Mouse (Mus musculus) heart, embryonic 14.5 days (tissue): ENCODE measurements around the gene Hey2. TPM values are rescaled to one million over a fixed set of nuclear protein-coding genes. Genes with fewer than 3 reads are reported as not detected.

Source experiments
- ATAC-seq: fragments of 200-750 bp; cut with Nextera tagmentation; 2 replicates; pipeline ENCODE4 v1.8.0; 2017; ENCODE audit warnings: low read depth, moderate TSS enrichment; ENCODE audit not compliant: insufficient number of reproducible peaks, insufficient read depth, low FRiP score
- H3K27ac ChIP-seq, 2 experiments: fragments of 200-500 bp in 1 of 2; fragments of 300-500 bp in 1 of 2; sonication (generic) in 1 of 2; replicated peaks in 1 of 2; 2 replicates each; pipeline ENCODE4 v1.5.1; 2012 to 2014; ENCODE audit warnings: low read depth in 2 of 2, low read length in 2 of 2, control low read depth in 1 of 2, mild to moderate bottlenecking in 1 of 2, mixed read lengths in 1 of 2; ENCODE audit not compliant: control insufficient read depth in 1 of 2, insufficient read depth in 1 of 2
- H3K27me3 ChIP-seq: fragments of 300-500 bp; sonication (generic); 2 replicates; pipeline ENCODE4 v1.6.1; 2014; ENCODE audit warnings: mild to moderate bottlenecking, low read length, control low read depth; ENCODE audit not compliant: control insufficient read depth, insufficient read depth
- H3K36me3 ChIP-seq: fragments of 300-500 bp; sonication (generic); 2 replicates; pipeline ENCODE4 v1.6.1; 2014; ENCODE audit warnings: mild to moderate bottlenecking, control low read depth, low read length, mixed read lengths; ENCODE audit not compliant: control insufficient read depth, insufficient read depth
- H3K4me1 ChIP-seq, 2 experiments: fragments of 200-500 bp in 1 of 2; fragments of 300-500 bp in 1 of 2; sonication (generic) in 1 of 2; 2 replicates each; pipeline ENCODE4 v1.6.1; 2012 to 2014; ENCODE audit warnings: low read length in 2 of 2, control low read depth in 1 of 2, mixed read lengths in 1 of 2; ENCODE audit not compliant: control insufficient read depth in 2 of 2, insufficient read depth in 2 of 2
- H3K4me2 ChIP-seq: fragments of 300-500 bp; sonication (generic); 2 replicates; pipeline ENCODE4 v1.6.1; 2014; ENCODE audit warnings: mild to moderate bottlenecking, low read length
- H3K4me3 ChIP-seq, 2 experiments: fragments of 200-500 bp in 1 of 2; fragments of 300-500 bp in 1 of 2; sonication (generic) in 1 of 2; 2 replicates each; pipeline ENCODE4 v1.5.1; 2012 to 2014; ENCODE audit warnings: low read length in 2 of 2, mild to moderate bottlenecking in 2 of 2, control low read depth in 1 of 2, low read depth in 1 of 2, moderate library complexity in 1 of 2; ENCODE audit not compliant: control insufficient read depth in 1 of 2, insufficient read depth in 1 of 2
- H3K9ac ChIP-seq: fragments of 300-500 bp; sonication (generic); 2 replicates; pipeline ENCODE4 v1.6.1; 2014; ENCODE audit warnings: mild to moderate bottlenecking, low read length
- H3K9me3 ChIP-seq: fragments of 300-500 bp; sonication (generic); 2 replicates; pipeline ENCODE4 v1.6.1; 2016; ENCODE audit warnings: low read length, control low read depth; ENCODE audit not compliant: control insufficient read depth
- WGBS: fragments of 180-500 bp; shearing (Covaris S2); extraction: QIAGEN DNeasy Blood & Tissue Kit; methylation state at CpG from one replicate; pipeline ENCODE4 v1.1.7; 2014; 5-methylcytosine and 5-hydroxymethylcytosine counted together
- polyA plus RNA-seq: library from polyadenylated mRNA; unstranded; fragments of >200 nt; fragmentation: Nextera tagmentation; extraction: Ambion mirVana; gene quantifications from 2 replicates; pipeline ENCODE4 v1.2.1, GENCODE M21; 2014

Gene Hey2
- polyA plus RNA-seq, 1 experiment from 2014 or later = 38.0 TPM

DNA sequence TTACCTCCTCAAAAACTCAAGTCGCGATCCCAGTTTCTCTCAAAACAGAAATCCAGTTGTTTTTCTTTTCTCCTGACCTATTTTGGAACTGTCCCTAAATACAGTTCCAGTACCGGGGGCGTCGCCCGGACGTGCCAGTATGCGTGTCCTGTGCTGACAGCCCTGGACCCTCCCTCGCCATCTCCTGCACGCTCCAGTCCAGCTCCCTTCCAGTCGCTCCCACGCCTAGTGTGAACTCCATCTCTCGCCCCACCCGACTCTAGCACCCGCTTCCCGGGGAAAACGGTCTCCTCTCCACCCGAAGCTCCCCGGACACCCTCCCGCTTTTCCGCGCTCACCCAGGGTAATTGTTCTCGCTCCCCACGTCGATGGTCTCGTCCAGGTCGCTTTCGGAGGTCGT lies 373 bp downstream of the Hey2 start:
- Histone ChIP-seq H3K27me3 (no peaks in the 10 kb centered on the region), H3K27ac (peak overlapping the region; percentile 89 to 94)
- peak; percentile 51 for ATAC-seq

DNA sequence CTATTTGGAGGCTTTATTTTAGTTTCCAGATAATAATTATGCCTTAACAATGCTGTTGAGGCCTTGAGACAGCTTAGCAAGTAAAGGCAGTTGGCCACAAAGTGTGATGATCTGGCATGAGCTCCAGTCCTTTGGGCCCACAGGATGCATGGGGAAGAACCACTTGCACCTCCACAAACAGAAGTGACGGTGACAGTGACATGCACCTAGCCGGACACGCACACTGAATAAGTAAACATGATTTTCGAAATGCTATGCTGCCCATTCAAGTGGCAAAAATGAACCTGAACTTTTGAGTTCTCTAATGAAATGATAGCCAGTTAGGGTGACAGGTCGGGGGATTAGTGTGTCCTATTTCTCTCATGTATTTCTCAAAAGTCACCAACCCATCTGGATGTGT lies 1.8 kb downstream of the Hey2 start:
- H3K4me2 ChIP-seq = peak overlapping the region; percentile 81
- ATAC-seq = no peak
- no peaks in the 10 kb centered on the region for H3K9me3 ChIP-seq
- peaks cover 3 to 10% of the 10 kb centered on the region in 2 experiments for H3K4me1 ChIP-seq
- peak overlapping the region; percentile 85 to 87 for H3K4me3 ChIP-seq
- H3K9ac ChIP-seq = peak overlapping the region; percentile 96
- H3K27me3 ChIP-seq = no peaks in the 10 kb centered on the region
- 31% methylated on average over 5 of the region's 5 CpGs for WGBS
- peaks cover 35% of the 10 kb centered on the region for H3K36me3 ChIP-seq
- peak overlapping the region; percentile 87 to 94 for H3K27ac ChIP-seq

More for the DNA sequence above, 373 bp downstream of the Hey2 start:
- no peaks in the 10 kb centered on the region for H3K9me3 ChIP-seq
- WGBS = 1% methylated on average over 29 of the region's 29 CpGs
- peak overlapping the region; percentile 85 to 87 for H3K4me3 ChIP-seq
- peaks cover 7 to 17% of the 10 kb centered on the region in 2 experiments for H3K4me1 ChIP-seq
- peaks cover 21% of the 10 kb centered on the region for H3K36me3 ChIP-seq
- H3K9ac ChIP-seq = peak overlapping the region; percentile 96
- H3K4me2 ChIP-seq = peak overlapping the region; percentile 81

DNA sequence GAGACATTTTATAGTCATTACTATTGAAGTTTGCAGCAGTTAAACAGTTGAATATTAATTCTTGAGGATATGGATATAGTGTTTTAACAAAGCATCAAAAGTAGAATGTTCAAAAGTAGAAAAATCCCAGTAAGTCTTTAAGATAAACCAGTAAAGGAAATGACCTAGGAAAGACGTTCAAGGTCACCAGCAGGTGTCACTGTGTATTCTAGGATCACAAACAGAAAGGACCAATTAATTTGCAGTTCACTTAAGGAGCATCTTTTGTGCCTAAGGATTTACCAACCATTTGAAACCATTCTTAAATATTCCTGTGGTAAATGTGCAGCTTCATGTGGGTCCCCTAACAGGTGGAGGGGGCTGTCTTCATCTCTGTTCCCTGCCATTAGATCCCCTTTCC lies 4.4 kb downstream of the Hey2 start:
- no peak for ATAC-seq
- WGBS = 8% methylated on average over 1 of the region's 1 CpGs
- H3K9me3 ChIP-seq = no peaks in the 10 kb centered on the region
- H3K36me3 ChIP-seq = peaks cover 61% of the 10 kb centered on the region
- H3K4me3 ChIP-seq = peak overlapping the region; percentile 29 to 42; a peak in 3 of 4 replicates
- peak overlapping the region; percentile 79 for H3K9ac ChIP-seq
- peak overlapping the region; percentile 76 for H3K27ac ChIP-seq
- H3K27me3 ChIP-seq = no peaks in the 10 kb centered on the region
- H3K4me1 ChIP-seq = peaks cover 2 to 9% of the 10 kb centered on the region in 2 experiments; a peak in 3 of 4 replicates
- H3K4me2 ChIP-seq = peak overlapping the region; percentile 64

DNA sequence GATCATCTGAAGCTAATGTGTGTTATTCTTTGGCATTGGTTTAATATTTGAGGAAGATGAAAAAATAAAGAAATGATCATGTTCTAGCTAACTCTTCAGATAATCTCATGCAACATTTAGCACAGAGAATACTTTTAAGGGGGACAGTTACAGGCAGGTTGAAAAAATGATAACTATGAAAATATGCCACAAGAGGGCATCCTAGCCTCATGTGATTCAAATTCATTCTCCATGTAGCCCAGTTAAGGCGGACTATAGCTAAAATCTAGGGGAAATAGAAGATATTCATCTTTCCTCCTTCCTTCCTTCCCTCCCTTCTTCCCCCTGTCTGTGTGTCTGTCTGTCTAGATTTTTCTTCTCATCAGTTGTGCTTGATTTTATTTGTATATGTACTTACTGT lies 17.6 kb downstream of the Hey2 start:
- no peak overlapping the region for H3K4me3 ChIP-seq
- no peak for ATAC-seq
- H3K27ac ChIP-seq = no peak overlapping the region
- H3K36me3 ChIP-seq = 0 out of 2 replicates have a peak, but pooled peaks cover 4% of the 10 kb centered on the region
- WGBS = 3% methylated on average over 1 of the region's 1 CpGs
- no peaks in the 10 kb centered on the region for H3K27me3 ChIP-seq
- no peak overlapping the region for H3K4me2 ChIP-seq
- no peak overlapping the region for H3K9ac ChIP-seq
- H3K9me3 ChIP-seq = 0 out of 2 replicates have a peak, but pooled peaks cover 4% of the 10 kb centered on the region
- peaks cover 0 to 3% of the 10 kb centered on the region in 2 experiments; a peak in 1 of 4 replicates for H3K4me1 ChIP-seq

DNA sequence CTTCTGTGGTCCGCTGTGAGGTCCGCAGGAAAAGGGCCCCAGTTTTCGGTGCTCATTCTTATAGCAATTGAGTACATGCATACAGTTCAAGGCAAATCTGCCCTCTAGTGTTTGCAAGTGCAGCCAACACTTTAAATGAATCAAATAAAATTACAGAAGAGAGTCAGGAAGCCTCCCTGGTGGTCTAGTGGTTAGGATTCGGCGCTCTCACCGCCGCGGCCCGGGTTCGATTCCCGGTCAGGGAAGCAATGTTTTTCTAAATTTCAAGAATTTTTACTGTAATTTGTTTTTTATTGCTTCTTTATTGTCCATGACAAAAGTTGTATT lies 31.7 kb downstream of the Hey2 start:
- peak overlapping the region; percentile 64 for H3K9ac ChIP-seq
- H3K4me2 ChIP-seq = peak overlapping the region; percentile 63
- ATAC-seq = peak; percentile 73; the same call in 1 of the 2 replicates
- no peaks in the 10 kb centered on the region for H3K27me3 ChIP-seq
- H3K27ac ChIP-seq = no peak overlapping the region
- H3K4me1 ChIP-seq = no peaks in the 10 kb centered on the region
- H3K36me3 ChIP-seq = no peaks in the 10 kb centered on the region
- peak overlapping the region; percentile 49 to 69 for H3K4me3 ChIP-seq
- 11% methylated on average over 11 of the region's 11 CpGs for WGBS
- 0 out of 2 replicates have a peak, but pooled peaks cover 4% of the 10 kb centered on the region for H3K9me3 ChIP-seq

DNA sequence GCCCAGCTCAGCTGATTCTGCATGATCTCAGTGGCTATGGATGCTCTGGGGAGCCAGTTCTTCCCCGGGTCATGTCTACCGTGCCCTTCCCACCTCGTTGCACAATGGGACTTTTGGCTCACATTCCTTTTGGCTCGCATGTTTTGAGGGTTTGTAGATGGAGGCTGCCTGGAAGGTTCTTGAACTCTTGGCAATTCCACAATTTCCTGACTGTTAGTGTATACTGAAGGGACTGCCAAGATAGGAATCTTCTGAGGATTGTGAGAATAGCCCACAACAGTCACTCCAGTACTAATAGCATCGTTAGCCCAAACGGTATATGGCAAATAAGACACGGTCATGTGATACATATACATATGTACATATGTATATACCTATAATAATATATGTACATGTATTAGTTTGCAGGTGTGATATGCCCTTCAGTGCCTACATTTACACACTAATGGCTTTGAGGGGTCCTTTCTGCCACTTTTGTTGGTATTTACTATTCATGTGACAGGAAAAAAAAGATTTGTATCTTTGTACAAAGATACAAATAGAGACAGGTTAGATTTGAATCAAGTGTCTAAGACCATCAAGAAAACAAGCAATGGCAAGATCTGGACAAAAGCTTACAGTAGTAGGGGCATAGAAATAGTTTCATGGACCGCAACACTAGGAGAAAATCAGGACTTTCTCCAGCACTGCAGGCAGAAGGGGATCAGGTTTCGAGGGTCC lies 32.2 kb downstream of the Hey2 start:
- peak overlapping the region; percentile 49 to 69 for H3K4me3 ChIP-seq
- 37% methylated on average over 9 of the region's 9 CpGs for WGBS

DNA sequence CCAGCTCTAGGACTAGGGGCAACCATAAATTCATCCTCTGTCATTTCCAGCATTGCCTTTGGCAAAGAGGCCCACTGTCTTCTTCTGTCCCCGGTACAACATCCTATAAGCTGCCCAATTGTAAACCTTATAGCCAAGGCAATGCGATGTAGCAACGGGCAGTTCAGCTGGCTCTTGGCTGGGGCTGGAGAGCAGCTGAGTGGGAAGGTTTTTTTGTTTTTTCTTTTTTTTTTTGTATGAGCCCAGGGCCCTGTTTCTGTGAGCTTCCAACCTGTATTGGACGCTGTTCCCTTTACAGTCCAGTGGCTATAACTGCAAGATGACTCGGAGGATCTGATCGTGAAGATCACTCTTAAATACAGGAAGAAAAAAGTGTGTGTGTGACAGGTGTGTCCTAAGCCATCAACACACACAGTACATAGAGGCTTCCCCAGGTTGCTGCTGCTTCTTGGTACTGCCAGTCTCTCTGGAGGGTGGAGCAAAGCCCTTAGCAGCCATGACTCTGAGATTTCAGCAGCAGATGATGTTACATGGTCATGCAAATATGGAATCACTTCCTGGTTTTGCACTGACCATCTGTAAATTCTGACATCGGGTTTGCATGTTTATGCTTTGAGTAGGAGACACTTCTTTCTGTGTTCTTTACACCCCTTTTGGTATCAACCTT lies 38.9 kb downstream of the Hey2 start:
- Histone ChIP-seq H3K9ac (peak overlapping the region; percentile 90), H3K27ac (peak overlapping the region; percentile 93 to 96), H3K4me2 (peak overlapping the region; percentile 75), H3K4me1 (peaks cover 3 to 9% of the 10 kb centered on the region in 2 experiments; a peak in 2 of 4 replicates), H3K36me3 (no peaks in the 10 kb centered on the region), H3K9me3 (no peaks in the 10 kb centered on the region), H3K4me3 (peak overlapping the region; percentile 90 to 93), H3K27me3 (no peaks in the 10 kb centered on the region)
- WGBS = 41% methylated on average over 7 of the region's 7 CpGs
- ATAC-seq = no peak

More for the DNA sequence above, 32.2 kb downstream of the Hey2 start:
- Histone ChIP-seq H3K9ac (peak overlapping the region; percentile 64), H3K36me3 (no peaks in the 10 kb centered on the region), H3K27me3 (no peaks in the 10 kb centered on the region), H3K4me1 (no peaks in the 10 kb centered on the region), H3K4me2 (peak overlapping the region; percentile 63), H3K9me3 (0 out of 2 replicates have a peak, but pooled peaks cover 4% of the 10 kb centered on the region), H3K27ac (no peak overlapping the region)
- no peak for ATAC-seq
